Mouse (Mus musculus) inflammation-experienced regulatory T-cells (primary cell): ENCODE data around the gene Traf5. TPM values are rescaled to one million over a fixed set of nuclear protein-coding genes. Genes with fewer than 3 reads are reported as not detected.

Source experiments
- polyA plus RNA-seq, 2 experiments: library from polyadenylated mRNA; unstranded; fragments of 100-300 nt; shearing (Covaris generic); gene quantifications; one replicate each; pipeline ENCODE4 v1.2.1; 2017

Gene Traf5
- polyA plus RNA-seq, result 100 to 1,000 TPM; 144 to 151 TPM

DNA sequence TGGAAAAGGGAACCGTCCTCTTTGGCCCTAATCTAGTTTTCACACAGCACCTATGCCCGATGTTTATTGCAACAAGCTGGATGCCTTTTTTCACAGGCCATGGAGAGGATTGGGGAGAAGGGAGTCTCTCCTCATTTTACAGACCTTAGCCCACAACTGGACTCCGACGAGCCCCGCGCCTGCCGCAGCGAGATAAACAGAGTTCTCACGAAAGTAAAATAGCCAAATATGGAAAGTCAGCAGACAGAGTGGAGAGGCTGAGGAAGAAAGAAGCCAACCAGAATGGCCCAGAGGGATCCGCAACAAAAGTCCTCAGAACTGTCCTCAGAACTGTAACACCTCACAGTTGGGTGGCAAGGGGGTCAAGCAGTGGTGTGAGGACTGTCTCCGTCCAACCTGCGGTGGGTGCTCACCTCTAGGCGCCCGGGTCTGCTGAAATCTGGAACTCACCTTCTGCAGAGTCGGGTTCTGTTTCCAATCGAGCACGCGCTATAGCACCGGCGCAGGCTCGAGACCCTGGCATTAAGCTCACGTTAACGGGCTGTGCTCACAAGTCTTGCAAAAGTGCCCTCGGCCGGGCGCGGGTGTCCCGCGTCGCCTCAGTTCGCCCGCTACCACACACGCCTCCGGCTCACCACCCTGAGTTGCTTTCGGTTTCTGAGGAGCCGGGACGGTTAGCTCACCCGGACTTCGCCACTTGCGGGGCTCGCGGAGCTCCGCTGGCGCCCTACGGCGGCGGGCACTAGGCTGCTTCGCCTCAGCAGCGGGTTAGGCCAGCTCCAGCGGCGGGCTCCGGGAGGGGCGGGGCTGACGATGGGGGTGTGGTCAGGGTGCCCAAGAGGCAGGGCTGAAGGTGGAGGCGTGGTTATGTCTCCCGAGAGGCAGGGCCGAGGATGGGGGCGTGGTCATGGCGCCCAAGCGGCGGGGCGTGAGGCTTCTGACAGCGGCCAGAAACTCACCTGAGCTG, at the start of gene Traf5:
Gene Traf5 (minus strand): TSS at position 754 of the 967 bp plus-strand sequence.

GRCm38 (mm10) chr1:192137926-192138910, 45.9 kb upstream of the Traf5 start, which contains the start of gene Rcor3:
Gene Rcor3 (minus strand): TSS chr1:192138062.

GRCm38 (mm10) chr1:191977187-191977586, 115.2 kb downstream of the Traf5 start, which contains the start of gene Rd3:
Gene Rd3 (plus strand): TSS chr1:191977370.

Other genes with a start within 250 kb of the Traf5 start
- gene Slc30a1, start 185.8 kb downstream of the Traf5 start, polyA plus RNA-seq, result 10 to 100 TPM; 12.6 to 12.9 TPM
- gene Rd3, start 115.2 kb downstream of the Traf5 start, polyA plus RNA-seq, result 1 to 10 TPM in 1 of 2 experiments, under 1 TPM in 1; 0.48 to 2.4 TPM
- gene Rcor3, start 45.5 kb upstream of the Traf5 start, polyA plus RNA-seq, result 10 to 100 TPM; 23.3 to 25.1 TPM
- gene Kcnh1, start 98.2 kb upstream of the Traf5 start, polyA plus RNA-seq, result under 1 TPM in 1 of 2 experiments, not detected in 1; 0.15 TPM